Mouse (Mus musculus) thymus, adult 2 months (tissue): ENCODE data around the gene Ebf1.

Experiments used
- CTCF ChIP-seq: fragments of 200-500 bp; IDR thresholded peaks from 2 replicates; pipeline ENCODE4 v1.5.1; 2012; ENCODE audit warnings: mild to moderate bottlenecking, control low read depth, low read length, moderate library complexity, borderline replicate concordance; ENCODE audit not compliant: control insufficient read depth, poor library complexity, insufficient read depth; ENCODE audit errors: extremely low read depth
- POLR2A ChIP-seq: fragments of 200-500 bp; IDR thresholded peaks from 2 replicates; pipeline ENCODE4 v1.6.1; 2012; ENCODE audit warnings: mild to moderate bottlenecking, low read length, control low read depth, moderate library complexity; ENCODE audit not compliant: control insufficient read depth, poor library complexity, insufficient read depth; ENCODE audit errors: extremely low read depth

DNA sequence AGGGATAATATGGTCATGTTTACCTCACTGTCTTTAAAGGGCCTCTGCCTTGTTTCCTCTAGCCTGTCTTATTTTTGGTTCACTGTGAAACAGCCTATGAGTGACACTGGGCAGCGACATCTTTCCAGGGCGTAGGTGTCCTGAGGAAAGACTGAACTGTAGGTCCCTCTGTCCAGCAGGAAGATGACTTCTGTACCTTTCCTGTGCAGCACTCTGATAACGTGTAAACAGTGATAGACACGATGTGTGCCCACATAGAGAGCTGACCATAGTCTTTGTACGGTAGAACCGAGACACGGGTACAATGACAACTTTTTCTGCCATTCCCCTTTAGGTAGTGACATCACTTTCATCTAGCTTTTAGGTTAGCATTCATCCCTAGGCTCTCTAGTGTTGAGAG, 357.2 kb downstream of the Ebf1 start:
- TF ChIP-seq CTCF (no peak), POLR2A (no peak)
